Mouse (Mus musculus): Measurements from ENCODE around the gene Coro2b.

GRCm38 (mm10) chr9:62469696-62470095, 67.1 kb downstream of the Coro2b start:
- TF ChIP-seq CTCF (IDR thresholded peaks at IDR 0.05; ENCODE audit: low read depth, low read length) = no peak
- TF ChIP-seq POLR2A (IDR thresholded peaks at IDR 0.05; ENCODE audit: insufficient read depth, low read length) = no peak

All from ES-Bruce4 (cell line).